In the genomic region with DNA sequence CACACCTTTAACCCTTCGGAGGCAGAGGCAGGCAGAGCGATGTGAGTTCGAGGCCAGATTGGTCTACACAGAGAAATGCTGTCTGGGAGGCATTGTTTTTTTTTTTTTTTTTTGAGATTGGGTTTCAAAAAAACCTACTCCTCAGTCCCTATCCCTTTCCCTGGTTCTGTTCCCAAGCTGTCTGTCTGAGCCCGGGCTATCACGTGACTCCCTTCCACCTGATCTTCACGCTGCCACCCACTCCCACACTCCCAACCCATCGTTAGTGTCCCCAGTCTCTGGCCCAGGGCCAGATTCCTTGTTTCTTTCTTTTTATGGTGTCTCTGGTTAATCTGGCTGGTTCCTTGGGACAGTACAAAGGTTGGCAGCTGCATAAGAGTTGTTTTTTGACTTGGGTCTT, we compare ENCODE assay signal across 11 mouse cellular contexts.
"Had no signal": no experiment of that assay in that cellular context is flagged by ENCODE, and none has a peak within 500 bp of the region (broad histone marks: within the 10 kb centered on the region; RNA-seq: fewer than 3 reads in every experiment).

No protein-coding gene starts in this region.

- ATAC-seq: midbrain, embryonic 13.5 days had no signal

- H3K9me3 ChIP-seq: limb, embryonic 12.5 days; midbrain, embryonic 13.5 days; neural tube, embryonic 12.5 days had no signal

- DNase-seq: kidney, adult 18-20 months; lung, adult 18-20 months; right cerebral cortex, postnatal 4 days; spleen, adult 18-20 months; thymus, adult 2 months; thymus, postnatal 36 days had no signal

- H3K4me2 ChIP-seq: limb, embryonic 12.5 days; midbrain, embryonic 13.5 days; neural tube, embryonic 12.5 days had no signal

- H3K4me3 ChIP-seq: left cerebral cortex, adult 2 months; limb, embryonic 12.5 days; midbrain, embryonic 13.5 days; neural tube, embryonic 12.5 days had no signal

- H3K9ac ChIP-seq: limb, embryonic 12.5 days; liver, embryonic 14.5 days; midbrain, embryonic 13.5 days; neural tube, embryonic 12.5 days had no signal

- H3K27me3 ChIP-seq: limb, embryonic 12.5 days; midbrain, embryonic 13.5 days; neural tube, embryonic 12.5 days had no signal

- H3K4me1 ChIP-seq: limb, embryonic 12.5 days; midbrain, embryonic 13.5 days; neural tube, embryonic 12.5 days had no signal

- H3K36me3 ChIP-seq: limb, embryonic 12.5 days; midbrain, embryonic 13.5 days; neural tube, embryonic 12.5 days had no signal

- H3K27ac ChIP-seq: left cerebral cortex, adult 2 months; limb, embryonic 12.5 days; liver, embryonic 14.5 days; midbrain, embryonic 13.5 days; neural tube, embryonic 12.5 days had no signal
